Mouse (Mus musculus) embryonic facial prominence, embryonic 12.5 days (tissue): ENCODE results near the gene Trpv5. TPM values are rescaled to one million over a fixed set of nuclear protein-coding genes. Genes with fewer than 3 reads are reported as not detected.
A peak's percentile ranks its signal among the peaks of the same experiment; 100 is the strongest.

Source experiments
- ATAC-seq: fragments of 200-750 bp; cut with Nextera tagmentation; 2 replicates; pipeline ENCODE4 v1.8.0; 2017; ENCODE audit not compliant: insufficient number of reproducible peaks, insufficient read depth, low FRiP score, low TSS enrichment
- H3K27ac ChIP-seq: fragments of 300-500 bp; sonication (generic); 2 replicates; pipeline ENCODE4 v1.5.1; 2016; ENCODE audit warnings: mild to moderate bottlenecking
- H3K27me3 ChIP-seq: fragments of 300-500 bp; sonication (generic); 2 replicates; pipeline ENCODE4 v1.6.1; 2016; ENCODE audit warnings: mild to moderate bottlenecking, moderate library complexity
- H3K36me3 ChIP-seq: fragments of 300-500 bp; sonication (generic); 2 replicates; pipeline ENCODE4 v1.6.1; 2016; ENCODE audit warnings: mild to moderate bottlenecking
- H3K4me1 ChIP-seq: fragments of 300-500 bp; sonication (generic); 2 replicates; pipeline ENCODE4 v1.6.1; 2016
- H3K4me2 ChIP-seq: fragments of 300-500 bp; sonication (generic); replicated peaks from 2 replicates; pipeline ENCODE4 v1.6.1; 2016; ENCODE audit warnings: mild to moderate bottlenecking, moderate library complexity
- H3K4me3 ChIP-seq: fragments of 300-500 bp; sonication (generic); 2 replicates; pipeline ENCODE4 v1.5.1; 2016; ENCODE audit warnings: mild to moderate bottlenecking
- H3K9ac ChIP-seq: fragments of 300-500 bp; sonication (generic); 2 replicates; pipeline ENCODE4 v1.6.1; 2016; ENCODE audit warnings: mild to moderate bottlenecking, moderate library complexity
- H3K9me3 ChIP-seq: fragments of 300-500 bp; sonication (generic); 2 replicates; pipeline ENCODE4 v1.6.1; 2016; ENCODE audit warnings: mild to moderate bottlenecking, moderate library complexity
- WGBS: fragments of 180-500 bp; shearing (Covaris S2); methylation state at CpG from one replicate; pipeline ENCODE4 v1.1.7; 2016; 5-methylcytosine and 5-hydroxymethylcytosine counted together
- polyA plus RNA-seq: library from polyadenylated mRNA; unstranded; fragments of >200 nt; fragmentation: Nextera tagmentation; extraction: Ambion mirVana; gene quantifications from 2 replicates; pipeline ENCODE4 v1.2.1, GENCODE M21; 2016

Gene Trpv5
- polyA plus RNA-seq, 1 experiment from 2014 or later: not detected

DNA sequence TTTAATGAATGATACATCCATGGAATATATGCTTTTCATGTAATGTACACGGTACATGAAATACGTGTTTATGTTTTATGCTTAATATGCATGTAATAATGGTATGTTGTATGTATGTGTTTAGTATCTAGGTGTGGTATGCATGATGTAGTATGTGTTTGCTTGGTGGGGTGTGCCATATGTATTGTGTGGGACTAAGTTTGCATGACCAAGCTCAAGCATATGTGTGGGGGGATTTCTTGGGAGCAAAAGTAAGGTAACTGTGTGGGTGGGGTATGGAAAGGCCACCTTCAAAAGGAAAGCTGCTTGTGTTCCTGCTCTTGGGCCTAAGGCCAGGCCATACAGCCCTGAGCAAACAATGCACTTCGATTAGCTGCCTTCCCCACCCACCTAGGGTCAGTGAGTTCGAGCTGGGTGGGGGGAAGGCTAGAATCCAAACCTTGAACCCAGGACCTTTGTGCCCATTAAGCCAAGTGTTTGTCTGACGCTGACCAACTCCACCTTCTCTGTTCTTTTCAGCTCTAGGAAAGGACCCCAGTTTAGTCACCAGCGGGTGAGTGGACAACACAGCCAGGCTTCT lies 42.6 kb downstream of the Trpv5 start:
- Histone ChIP-seq H3K4me3 (no peak overlapping the region), H3K4me1 (no peaks in the 10 kb centered on the region), H3K36me3 (no peaks in the 10 kb centered on the region), H3K27ac (no peak overlapping the region), H3K9me3 (no peaks in the 10 kb centered on the region), H3K9ac (no peak overlapping the region), H3K4me2 (no peak overlapping the region), H3K27me3 (no peaks in the 10 kb centered on the region)
- 75% methylated on average over 6 of the region's 6 CpGs for WGBS
- ATAC-seq: no peak

DNA sequence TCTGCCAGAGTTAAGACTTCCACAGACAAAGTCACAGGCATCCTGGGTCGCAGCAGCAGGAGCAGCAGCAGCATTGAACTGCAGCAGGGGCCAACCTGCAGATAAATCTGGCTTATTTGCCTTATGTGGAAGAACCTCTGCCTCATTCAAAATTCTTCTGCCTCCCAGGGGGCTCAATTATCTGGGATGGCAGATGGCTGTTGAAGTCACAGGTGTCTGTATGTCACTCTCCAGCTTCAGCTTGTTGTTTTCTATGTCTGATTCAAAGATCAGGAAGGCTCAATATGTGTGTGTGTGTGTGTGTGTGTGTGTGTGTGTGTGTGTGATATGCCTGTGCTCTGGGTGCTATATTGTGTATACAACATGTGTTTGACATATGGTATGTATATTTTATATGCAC lies 43.2 kb downstream of the Trpv5 start:
- no peaks in the 10 kb centered on the region for H3K4me1 ChIP-seq
- H3K27ac ChIP-seq: no peak overlapping the region
- H3K36me3 ChIP-seq: no peaks in the 10 kb centered on the region
- no peak overlapping the region for H3K4me2 ChIP-seq
- no peak overlapping the region for H3K9ac ChIP-seq
- H3K9me3 ChIP-seq: no peaks in the 10 kb centered on the region
- no peaks in the 10 kb centered on the region for H3K27me3 ChIP-seq
- no peak for ATAC-seq
- H3K4me3 ChIP-seq: no peak overlapping the region
- WGBS: 18% methylated on average over 1 of the region's 1 CpGs

DNA sequence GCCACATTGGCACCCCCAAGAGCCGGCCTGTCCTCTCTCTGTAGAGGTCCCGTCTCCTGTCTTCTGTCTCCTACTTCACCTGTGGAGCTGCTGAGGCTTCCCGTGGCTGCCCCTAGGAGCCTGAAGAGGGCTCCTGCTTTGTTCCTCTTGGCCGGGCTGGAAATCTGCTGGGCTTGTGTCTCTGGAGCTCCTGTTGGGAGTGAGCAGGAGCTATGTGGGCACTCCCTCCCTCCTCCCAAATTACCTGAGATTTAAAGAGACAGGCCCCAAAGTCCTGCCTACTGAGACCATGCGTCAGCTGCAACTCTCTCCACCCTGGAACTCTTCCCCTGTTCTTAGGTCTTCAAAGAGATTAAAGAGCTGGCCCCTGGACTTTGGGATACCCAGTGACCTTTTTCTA lies 44.4 kb downstream of the Trpv5 start, which contains the start of gene Trpv6:
Trpv6 (minus strand) TSS at position 228 of the 400 bp plus-strand sequence.
- 12% methylated on average over 5 of the region's 5 CpGs for WGBS
- H3K4me1 ChIP-seq: no peaks in the 10 kb centered on the region
- no peak within 1 kb of the TSS for H3K27ac ChIP-seq
- no peaks in the 10 kb centered on the region for H3K9me3 ChIP-seq
- H3K4me2 ChIP-seq: no peak within 1 kb of the TSS; the same call in 1 of the 2 replicates
- no peak within 1 kb of the TSS for H3K9ac ChIP-seq
- no peak within 1 kb of the TSS for H3K4me3 ChIP-seq
- no peaks in the 10 kb centered on the region for H3K27me3 ChIP-seq
- ATAC-seq: no peak
- H3K36me3 ChIP-seq: no peaks in the 10 kb centered on the region

DNA sequence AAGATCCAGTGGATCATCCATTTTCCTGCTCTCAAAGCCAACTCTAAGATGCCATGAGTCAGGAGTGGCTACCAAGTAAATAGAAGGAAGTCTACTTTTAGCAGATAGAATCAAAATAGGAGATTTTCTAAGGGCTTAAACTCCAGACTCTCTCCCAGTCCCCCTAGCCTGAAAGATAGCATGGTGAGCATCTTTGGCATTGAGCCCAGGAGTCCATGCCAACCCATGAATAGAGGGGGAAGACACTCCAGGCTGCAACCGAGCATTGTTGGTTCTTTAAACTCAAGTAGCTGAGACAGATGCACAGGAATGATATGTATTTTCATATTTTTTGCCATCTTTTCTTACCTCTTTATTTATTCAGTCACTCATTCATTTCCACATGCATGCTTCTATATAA lies 45.4 kb downstream of the Trpv5 start:
- Histone ChIP-seq H3K9ac (no peak overlapping the region), H3K36me3 (no peaks in the 10 kb centered on the region), H3K4me2 (no peak overlapping the region), H3K4me3 (no peak overlapping the region), H3K9me3 (no peaks in the 10 kb centered on the region), H3K27ac (no peak overlapping the region), H3K27me3 (no peaks in the 10 kb centered on the region), H3K4me1 (no peaks in the 10 kb centered on the region)
- ATAC-seq: no peak
- WGBS: 73% methylated on average over 1 of the region's 1 CpGs

DNA sequence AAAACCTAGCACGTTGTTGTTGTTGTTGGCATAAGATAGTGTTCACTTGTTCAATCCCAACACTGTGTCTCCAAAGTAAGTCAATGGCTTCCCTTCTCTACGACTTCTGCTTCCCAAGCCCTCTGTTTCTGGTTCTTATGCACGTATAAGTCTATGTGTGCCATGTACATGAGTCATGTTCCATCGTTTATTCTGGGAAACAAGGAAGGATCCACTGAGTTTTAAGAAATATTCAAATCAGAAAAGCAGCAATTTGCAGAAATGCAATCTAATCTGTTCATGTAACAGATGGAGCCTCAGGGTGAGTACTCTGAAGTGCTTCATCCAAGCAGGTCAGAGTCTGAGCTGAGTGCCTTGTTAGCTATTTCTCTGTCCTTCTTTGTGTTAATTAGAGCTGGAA lies 49.0 kb downstream of the Trpv5 start:
- 86% methylated on average over 4 of the region's 4 CpGs for WGBS
- no peak overlapping the region for H3K27ac ChIP-seq
- ATAC-seq: no peak
- H3K9ac ChIP-seq: no peak overlapping the region
- H3K4me2 ChIP-seq: no peak overlapping the region
- no peaks in the 10 kb centered on the region for H3K27me3 ChIP-seq
- no peaks in the 10 kb centered on the region for H3K36me3 ChIP-seq
- no peak overlapping the region for H3K4me3 ChIP-seq
- H3K4me1 ChIP-seq: no peaks in the 10 kb centered on the region
- H3K9me3 ChIP-seq: no peaks in the 10 kb centered on the region

DNA sequence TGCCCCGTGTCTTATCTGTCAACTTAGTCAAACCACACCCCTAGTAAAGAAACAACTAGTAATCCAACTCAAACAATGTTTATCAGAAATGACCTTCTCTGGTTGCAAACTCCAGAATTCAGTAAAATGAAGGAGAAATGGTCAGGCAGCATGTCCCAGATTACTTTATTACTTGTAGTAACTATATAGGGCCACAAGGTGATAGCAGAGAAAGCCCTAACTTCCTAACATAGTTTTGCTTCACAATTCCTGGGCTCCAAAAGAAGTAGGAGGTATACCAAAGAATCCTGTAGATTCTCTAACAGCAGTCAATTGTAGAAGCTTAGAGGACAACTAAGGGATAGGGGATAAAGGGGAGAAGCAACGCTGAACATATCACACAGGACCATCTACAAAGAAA lies 49.8 kb downstream of the Trpv5 start:
- WGBS: 74% methylated on average over 2 of the region's 2 CpGs
- no peak overlapping the region for H3K27ac ChIP-seq
- no peak overlapping the region for H3K4me3 ChIP-seq
- H3K36me3 ChIP-seq: no peaks in the 10 kb centered on the region
- H3K9me3 ChIP-seq: no peaks in the 10 kb centered on the region
- H3K4me2 ChIP-seq: no peak overlapping the region
- no peak overlapping the region for H3K9ac ChIP-seq
- H3K27me3 ChIP-seq: no peaks in the 10 kb centered on the region
- no peaks in the 10 kb centered on the region for H3K4me1 ChIP-seq
- ATAC-seq: no peak

DNA sequence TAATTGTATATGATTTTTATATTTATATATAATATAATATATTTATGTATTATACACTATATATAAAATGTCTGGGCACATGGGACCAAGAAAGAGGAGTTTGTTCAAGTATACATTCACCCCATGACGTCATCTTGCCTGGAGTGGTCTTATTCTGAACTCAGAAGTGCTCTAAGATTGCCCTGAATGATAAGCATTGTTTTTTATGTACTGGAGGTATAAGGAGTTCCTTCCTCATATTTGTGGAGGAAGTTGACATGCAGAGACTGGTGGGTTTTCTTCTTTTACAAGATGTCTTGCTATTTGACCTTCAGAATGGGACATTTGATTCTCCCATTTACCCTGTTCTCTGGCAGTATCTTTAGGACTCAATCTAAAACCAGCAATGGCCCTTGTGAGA lies 52.4 kb downstream of the Trpv5 start:
- no peak for ATAC-seq
- H3K36me3 ChIP-seq: no peaks in the 10 kb centered on the region
- WGBS: 85% methylated on average over 1 of the region's 1 CpGs
- no peak overlapping the region for H3K4me3 ChIP-seq
- no peak overlapping the region for H3K9ac ChIP-seq
- no peak overlapping the region for H3K27ac ChIP-seq
- no peaks in the 10 kb centered on the region for H3K9me3 ChIP-seq
- no peaks in the 10 kb centered on the region for H3K4me1 ChIP-seq
- H3K27me3 ChIP-seq: no peaks in the 10 kb centered on the region
- H3K4me2 ChIP-seq: no peak overlapping the region

DNA sequence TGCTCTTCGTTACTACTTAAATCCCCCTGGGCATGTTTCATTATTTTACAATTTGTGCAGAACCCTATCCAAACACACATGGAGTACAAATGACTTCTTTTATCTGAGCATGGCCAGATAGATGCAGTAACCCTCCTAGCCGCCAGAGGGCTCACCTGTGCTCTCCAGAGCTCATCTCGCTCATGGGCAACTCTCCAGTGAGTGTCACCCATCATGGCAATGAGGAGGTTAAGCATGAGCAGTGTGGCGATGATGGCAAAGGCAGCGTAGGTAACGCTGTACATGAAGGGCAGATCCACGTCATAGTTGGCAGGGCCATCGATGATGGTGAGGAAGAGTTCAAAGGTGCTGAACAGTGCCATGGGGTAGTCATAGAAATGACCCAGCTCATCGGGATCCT lies 57.9 kb downstream of the Trpv5 start:
- Histone ChIP-seq H3K4me1 (no peaks in the 10 kb centered on the region), H3K9ac (no peak overlapping the region), H3K36me3 (peaks cover 19% of the 10 kb centered on the region), H3K4me3 (no peak overlapping the region), H3K27ac (no peak overlapping the region), H3K9me3 (no peaks in the 10 kb centered on the region), H3K4me2 (no peak overlapping the region), H3K27me3 (no peaks in the 10 kb centered on the region)
- no peak for ATAC-seq
- WGBS: 68% methylated on average over 9 of the region's 9 CpGs

DNA sequence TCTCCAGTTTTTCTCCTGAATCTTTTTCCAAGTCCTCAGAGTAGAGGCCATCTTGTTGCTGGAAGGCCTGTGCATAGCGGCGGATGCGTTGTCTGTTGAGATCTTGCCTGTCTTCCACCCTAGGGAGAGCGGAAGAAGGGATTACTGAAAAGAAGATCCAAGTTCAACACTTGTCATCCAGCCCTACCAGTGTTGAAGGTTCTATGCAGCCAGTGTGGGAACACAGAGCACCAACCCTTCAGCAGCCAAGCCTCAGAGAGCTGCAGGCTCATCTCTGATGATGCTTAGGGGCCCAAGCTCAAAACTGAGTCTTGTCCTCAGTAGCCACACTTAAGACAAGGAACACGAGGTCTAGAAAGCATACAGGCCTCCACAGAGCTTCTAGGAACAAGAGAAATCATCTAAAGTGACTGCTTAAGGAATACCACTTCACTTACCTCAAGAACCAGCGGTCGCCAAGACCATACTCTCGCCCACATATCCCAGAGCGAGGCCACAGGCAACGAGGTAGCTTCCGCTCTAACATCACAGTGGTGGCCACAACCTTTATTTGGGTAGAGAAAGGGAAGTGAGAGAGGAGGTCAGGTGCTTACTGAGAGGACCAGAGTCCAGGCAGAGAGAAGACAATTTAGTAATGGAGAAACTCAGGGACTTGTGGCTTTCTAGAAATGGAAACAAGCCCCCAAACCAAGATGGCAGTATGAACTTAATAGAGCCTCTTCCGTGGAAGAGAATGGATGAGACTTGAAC lies 59.2 kb downstream of the Trpv5 start:
- Histone ChIP-seq H3K9me3 (no peaks in the 10 kb centered on the region), H3K27me3 (no peaks in the 10 kb centered on the region), H3K4me1 (no peaks in the 10 kb centered on the region), H3K9ac (no peak overlapping the region), H3K4me2 (no peak overlapping the region), H3K4me3 (no peak overlapping the region), H3K36me3 (peaks cover 26% of the 10 kb centered on the region), H3K27ac (no peak overlapping the region)
- no peak for ATAC-seq
- WGBS: 88% methylated on average over 12 of the region's 12 CpGs

DNA sequence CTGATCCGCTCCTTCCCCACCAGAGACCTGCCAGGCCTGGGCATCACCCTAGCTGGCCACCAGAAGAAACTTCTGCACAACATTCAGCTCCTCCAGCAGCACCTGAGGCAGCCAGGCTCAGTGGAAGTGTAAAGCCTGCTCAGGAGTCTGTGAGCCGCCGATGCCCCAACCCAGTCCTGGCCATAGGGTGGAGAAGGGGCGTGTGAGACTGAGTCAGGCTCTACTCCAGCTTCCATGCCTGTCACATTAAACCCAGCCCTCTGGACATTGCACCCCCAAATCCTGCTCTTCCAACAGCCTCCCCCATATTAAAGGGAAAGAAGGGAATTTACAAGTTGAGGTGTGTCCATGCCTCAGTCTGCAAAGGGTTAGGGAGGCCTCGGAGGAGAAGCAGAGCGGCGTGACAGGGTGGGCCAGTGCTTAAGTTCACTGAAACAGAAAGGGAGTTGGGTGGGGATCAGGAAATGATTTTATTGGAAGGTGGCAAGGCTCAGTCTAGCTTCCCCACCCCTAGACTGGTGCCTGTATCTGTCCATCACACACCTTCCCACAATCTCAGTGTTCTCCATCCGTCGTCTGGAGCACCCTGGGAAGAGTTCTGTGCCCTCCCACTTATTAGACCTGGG lies 60.3 kb downstream of the Trpv5 start:
- Histone ChIP-seq H3K4me1 (no peaks in the 10 kb centered on the region), H3K27me3 (no peaks in the 10 kb centered on the region), H3K9me3 (no peaks in the 10 kb centered on the region), H3K4me3 (no peak overlapping the region), H3K4me2 (no peak overlapping the region), H3K36me3 (peaks cover 34% of the 10 kb centered on the region), H3K9ac (no peak overlapping the region), H3K27ac (no peak overlapping the region)
- ATAC-seq: no peak
- WGBS: 93% methylated on average over 9 of the region's 9 CpGs

DNA sequence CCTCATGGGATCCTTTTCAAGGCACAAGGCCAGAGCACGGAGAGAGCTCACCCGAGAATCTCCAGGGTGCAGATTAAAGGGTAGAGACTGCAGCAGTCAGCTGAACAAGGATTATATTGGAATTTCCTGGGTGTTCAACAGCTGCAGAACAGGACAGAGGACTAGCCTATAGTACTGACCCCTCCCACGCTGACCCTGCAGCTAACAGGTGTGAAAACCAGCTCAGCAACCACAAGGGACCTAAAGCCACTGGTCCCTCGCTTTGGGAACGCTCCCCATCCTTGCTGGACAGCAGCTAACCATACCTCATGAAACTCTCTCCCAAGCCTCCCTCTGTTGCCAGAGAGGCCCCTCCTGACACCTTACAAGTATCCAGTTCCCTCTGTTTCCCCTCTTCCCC lies 72.9 kb downstream of the Trpv5 start:
- H3K9me3 ChIP-seq: no peaks in the 10 kb centered on the region
- H3K27me3 ChIP-seq: no peaks in the 10 kb centered on the region
- H3K36me3 ChIP-seq: no peaks in the 10 kb centered on the region
- no peak overlapping the region for H3K27ac ChIP-seq
- no peak overlapping the region for H3K9ac ChIP-seq
- H3K4me3 ChIP-seq: no peak overlapping the region
- ATAC-seq: no peak
- no peak overlapping the region for H3K4me2 ChIP-seq
- WGBS: 50% methylated on average over 5 of the region's 5 CpGs
- H3K4me1 ChIP-seq: peaks cover 10% of the 10 kb centered on the region

DNA sequence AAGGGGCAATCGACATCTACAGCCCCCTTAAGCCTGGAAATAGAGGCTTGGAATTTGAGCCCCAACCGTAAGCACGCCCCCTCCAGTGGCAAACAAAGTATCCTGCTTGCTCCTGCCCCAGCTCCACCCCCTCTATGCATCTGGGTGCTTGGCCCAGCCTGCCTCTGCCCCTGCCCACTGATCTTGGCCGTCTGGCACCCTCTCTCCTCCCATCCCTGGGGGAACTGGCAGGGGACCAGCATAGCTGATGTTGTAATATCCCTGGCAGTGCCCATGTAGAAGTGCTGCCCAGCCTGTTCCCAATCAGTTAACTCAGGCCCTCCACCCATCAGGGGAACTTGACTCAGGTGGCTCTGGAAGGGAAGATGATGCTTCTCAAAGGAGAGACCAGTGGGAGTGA lies 74.4 kb downstream of the Trpv5 start:
- 4% methylated on average over 4 of the region's 4 CpGs for WGBS
- Histone ChIP-seq H3K9me3 (no peaks in the 10 kb centered on the region), H3K4me2 (peak overlapping the region; percentile 67), H3K27ac (no peak overlapping the region), H3K27me3 (no peaks in the 10 kb centered on the region), H3K9ac (no peak overlapping the region; the same call in 1 of the 2 replicates), H3K36me3 (no peaks in the 10 kb centered on the region), H3K4me3 (peak overlapping the region; percentile 67), H3K4me1 (peaks cover 10% of the 10 kb centered on the region)
- no peak for ATAC-seq
